Mouse (Mus musculus): ENCODE data around the gene Bex6.
"Not testable (repeated sequence)": the region's sequence is repeated elsewhere in the genome, so short reads cannot be mapped to it uniquely, and the experiment has no call there.

Bex6 gene

GRCm38 (mm10) chr16:32174340-32175005, 5.2 kb upstream of the Bex6 start:
- DNase-seq (ENCODE audit: low spot score in 2 of 2), result no peak

GRCm38 (mm10) chr16:32175029-32175428, 4.6 kb upstream of the Bex6 start:
- no peak for DNase-seq (ENCODE audit: low spot score in 2 of 2)

GRCm38 (mm10) chr16:32176896-32177686, 2.5 kb upstream of the Bex6 start:
- DNase-seq (ENCODE audit: low spot score in 2 of 2), result no peak

GRCm38 (mm10) chr16:32186056-32186455, 6.4 kb downstream of the Bex6 start:
- no peak for DNase-seq (ENCODE audit: low spot score in 2 of 2)

GRCm38 (mm10) chr16:32189109-32189508, 9.5 kb downstream of the Bex6 start:
- DNase-seq (ENCODE audit: low spot score in 2 of 2), result no peak

- DNase-seq (ENCODE audit: low spot score in 2 of 2), result no peak
Measured at GRCm38 (mm10) chr16:32190011-32190441, 10.4 kb downstream of the Bex6 start.

GRCm38 (mm10) chr16:32200256-32201003, 20.8 kb downstream of the Bex6 start:
- no peak for DNase-seq (ENCODE audit: low spot score in 2 of 2)

- DNase-seq (ENCODE audit: low spot score in 2 of 2), result no peak
Measured at GRCm38 (mm10) chr16:32201004-32201325, 21.3 kb downstream of the Bex6 start.

GRCm38 (mm10) chr16:32202681-32203080, 23.1 kb downstream of the Bex6 start:
- peak; percentile 30 to 45 for DNase-seq (ENCODE audit: low spot score in 2 of 2)

- DNase-seq (ENCODE audit: low spot score in 2 of 2), result no peak
Measured at GRCm38 (mm10) chr16:32204902-32205301, 25.3 kb downstream of the Bex6 start.

GRCm38 (mm10) chr16:32214156-32214555, 34.5 kb downstream of the Bex6 start:
- no peak for DNase-seq (ENCODE audit: low spot score in 2 of 2)

GRCm38 (mm10) chr16:32214804-32215576, 35.4 kb downstream of the Bex6 start:
- no peak for DNase-seq (ENCODE audit: low spot score in 2 of 2)

- DNase-seq (ENCODE audit: low spot score in 2 of 2), result no peak
Measured at GRCm38 (mm10) chr16:32221803-32222202, 42.2 kb downstream of the Bex6 start.

- no peak for DNase-seq (ENCODE audit: low spot score in 2 of 2)
Measured at GRCm38 (mm10) chr16:32222399-32222798, 42.8 kb downstream of the Bex6 start.

- DNase-seq (ENCODE audit: low spot score in 2 of 2), result not testable (repeated sequence)
Measured at GRCm38 (mm10) chr16:32232050-32232449, 52.4 kb downstream of the Bex6 start.

Measured in urinary bladder, adult 18-20 months (tissue).